Mouse (Mus musculus) liver, embryonic 14.5 days (tissue): ENCODE measurements at regions not wholly inside any gene's neighbourhood (a gene's known extent, or its start where the extent isn't known, plus 50 kb on each side); places are given as distances from the start of the nearest gene placed in this dataset.

Experiments used
- CTCF ChIP-seq: IDR thresholded peaks from 2 replicates; pipeline ENCODE4 v1.5.1; 2016; ENCODE audit warnings: antibody characterized with exemption, low read depth, control low read depth
- EP300 ChIP-seq: IDR thresholded peaks from 2 replicates; pipeline ENCODE4 v1.6.1; 2016; ENCODE audit warnings: antibody characterized with exemption, low read depth

DNA sequence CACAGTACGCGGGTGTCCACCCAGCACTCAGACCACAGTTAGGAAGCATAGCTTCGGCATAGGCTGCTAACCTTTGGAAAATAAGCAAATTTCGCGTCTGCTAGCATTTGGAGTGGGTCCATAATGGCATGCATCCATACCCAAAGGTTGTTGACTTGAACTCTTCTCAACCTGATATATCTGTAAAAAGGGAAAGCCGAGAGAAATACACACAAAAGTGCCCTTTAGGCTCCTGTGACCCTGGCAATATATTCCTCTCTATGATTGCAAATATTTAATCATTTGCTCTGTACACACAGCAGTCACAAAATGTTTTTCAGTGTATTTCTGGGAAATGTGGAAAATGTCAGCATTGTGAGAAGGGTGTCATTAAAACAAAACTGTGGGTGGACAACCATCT, 347.1 kb downstream of the Tfec start:
- TF ChIP-seq CTCF (no peak), EP300 (no peak)
